Mouse (Mus musculus): ENCODE results near the gene Zfp408.
"Not testable (repeated sequence)": the region's sequence is repeated elsewhere in the genome, so short reads cannot be mapped to it uniquely, and the experiment has no call there.

Zfp408 gene

DNA sequence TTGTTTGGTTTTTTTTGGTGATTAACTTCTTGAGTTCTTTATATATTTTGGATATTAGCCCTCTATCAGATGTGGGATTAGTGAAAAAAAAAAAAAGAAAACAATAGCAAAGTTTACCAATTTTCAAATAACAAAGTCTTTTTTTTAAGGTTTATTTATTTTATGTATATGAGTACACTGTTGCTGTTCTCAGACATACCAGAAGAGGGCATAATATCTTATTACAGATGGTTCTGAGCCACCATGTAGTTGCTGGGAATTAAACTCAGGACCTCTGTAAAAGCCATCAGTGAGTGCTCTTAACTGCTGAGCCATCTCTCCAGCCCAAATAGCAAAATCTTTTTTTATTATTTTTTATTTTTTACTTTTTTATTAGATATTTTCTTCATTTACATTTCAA, 40.2 kb downstream of the Zfp408 start:
- not testable (repeated sequence) for DNase-seq (ENCODE audit: low read depth)

- DNase-seq (ENCODE audit: low read depth), result no peak
Measured at GRCm38 (mm10) chr2:91602389-91602788, 47.2 kb downstream of the Zfp408 start.

DNA sequence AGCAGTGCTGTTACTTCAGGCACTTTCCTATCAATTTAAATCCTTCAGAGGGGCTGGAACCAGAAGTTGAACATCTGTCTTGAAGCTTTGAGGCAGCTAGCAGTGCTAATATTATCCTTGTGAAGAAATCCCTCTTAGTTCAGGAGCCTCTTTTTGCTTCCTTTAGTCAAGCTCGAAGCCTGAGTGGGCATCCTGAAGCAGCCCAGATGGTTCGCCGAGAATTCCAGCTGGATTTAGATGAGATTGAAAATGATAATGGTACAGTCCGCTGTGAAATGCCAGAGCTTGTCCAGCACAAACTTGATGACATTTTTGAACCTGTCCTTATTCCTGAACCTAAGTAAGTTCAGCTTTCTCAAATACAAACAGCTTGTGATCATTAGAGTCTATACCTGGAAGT, 49.1 kb downstream of the Zfp408 start:
- no peak for DNase-seq (ENCODE audit: low read depth)

Data from c-Kit-positive CD71-negative TER-119-negative erythroid progenitor cells, embryonic 14.5 days (primary cell).